Mouse (Mus musculus) CH12.LX (cell line): ENCODE data around the gene Iqcf3.

ENCODE experiments used
- BHLHE40 ChIP-seq: IDR thresholded peaks from 2 replicates; pipeline ENCODE4 v1.6.1; 2011; ENCODE audit warnings: mild to moderate bottlenecking, low read depth, low read length, improper control_type of control experiment
- CTCF ChIP-seq, 2 experiments: IDR thresholded peaks in 1 of 2; conservative IDR thresholded peaks in 1 of 2; 2 replicates each; pipeline ENCODE4 v1.5.1; 2011 to 2012; ENCODE audit warnings: low read depth in 2 of 2, low read length in 2 of 2, improper control_type of control experiment in 1 of 2, inconsistent platforms in 1 of 2, mild to moderate bottlenecking in 1 of 2, moderate library complexity in 1 of 2
- E2F4 ChIP-seq: IDR thresholded peaks from 2 replicates; pipeline ENCODE4 v1.6.1; 2011; ENCODE audit warnings: low read depth, low read length, improper control_type of control experiment; ENCODE audit not compliant: insufficient replicate concordance
- EP300 ChIP-seq: IDR thresholded peaks from 2 replicates; pipeline ENCODE4 v1.6.1; 2011; ENCODE audit warnings: low read length, improper control_type of control experiment
- HCFC1 ChIP-seq: IDR thresholded peaks from 2 replicates; pipeline ENCODE4 v1.6.1; 2012; ENCODE audit warnings: low read depth, mild to moderate bottlenecking, inconsistent platforms, low read length, improper control_type of control experiment
- KAT2A ChIP-seq: IDR thresholded peaks from 2 replicates; pipeline ENCODE4 v1.6.1; 2012; ENCODE audit warnings: low read length, improper control_type of control experiment, inconsistent platforms; ENCODE audit not compliant: insufficient replicate concordance
- ZKSCAN1 ChIP-seq: IDR thresholded peaks from 2 replicates; pipeline ENCODE4 v1.6.1; 2012; ENCODE audit warnings: low read depth, inconsistent platforms, low read length, improper control_type of control experiment, borderline replicate concordance
- ZNF384 ChIP-seq: IDR thresholded peaks from 2 replicates; pipeline ENCODE4 v1.6.1; 2012; ENCODE audit warnings: low read depth, low read length, improper control_type of control experiment, inconsistent platforms

DNA sequence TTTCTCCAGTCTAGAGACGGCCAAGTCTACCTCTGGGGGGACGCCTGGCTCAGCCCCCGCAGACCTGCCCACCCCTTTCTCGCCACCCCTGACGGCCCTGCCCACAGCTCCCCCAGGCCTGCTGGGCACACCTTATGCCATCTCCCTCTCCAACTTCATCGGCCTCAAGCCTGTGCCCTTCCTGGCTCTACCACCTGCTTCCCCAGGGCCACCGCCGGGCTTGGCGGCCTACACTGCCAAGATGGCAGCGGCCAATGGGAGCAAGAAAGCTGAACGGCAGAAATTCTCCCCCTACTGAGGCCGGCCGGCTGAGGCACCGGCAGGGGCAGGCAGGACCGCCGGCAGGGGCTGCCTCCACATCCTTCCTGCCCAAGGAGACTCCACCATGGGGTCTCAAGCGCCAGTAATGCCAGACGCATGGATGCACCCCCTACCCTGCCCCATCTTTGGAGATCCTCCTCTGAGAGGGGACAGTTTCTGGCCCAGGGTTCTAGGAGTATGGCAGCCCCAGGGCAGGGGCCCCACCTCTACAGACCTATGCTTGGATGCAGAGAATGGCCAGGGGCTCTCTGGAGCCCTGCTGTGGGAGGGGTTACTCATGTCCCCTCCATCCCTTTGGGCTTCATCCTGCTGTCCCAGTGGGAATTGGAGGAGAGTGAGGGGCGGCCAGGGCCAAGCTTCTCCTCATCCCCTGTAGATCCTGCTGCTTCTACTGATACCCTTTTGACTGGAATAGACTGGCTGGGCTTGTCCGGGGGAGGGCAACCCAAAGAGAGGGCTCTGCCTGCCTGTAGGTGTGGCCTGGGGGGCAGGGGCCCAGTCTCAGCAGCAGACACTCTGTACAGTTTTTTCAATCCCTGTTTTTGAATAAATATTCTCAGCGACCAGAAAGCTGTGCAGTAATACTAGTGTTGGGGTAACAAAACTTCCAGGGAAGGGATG is 98.0 kb downstream of the Iqcf3 start:
- TF ChIP-seq ZKSCAN1 (no peak), HCFC1 (no peak), KAT2A (no peak), CTCF (conservative IDR thresholded peaks at IDR 0.05 in 1 of 2, IDR thresholded peaks at IDR 0.05 in 1 of 2; ENCODE audit: low read depth in 2 of 2, low read length in 2 of 2) (no peak), ZNF384 (no peak), E2F4 (no peak), BHLHE40 (no peak), EP300 (no peak)
